Mouse (Mus musculus): ENCODE measurements around the gene Pced1b. TPM values are rescaled to one million over a fixed set of nuclear protein-coding genes. Genes with fewer than 3 reads are reported as not detected.

The Pced1b gene
- polyA plus RNA-seq, 1 experiment from 2014 or later = 2.3 TPM

- Histone ChIP-seq H3K27me3 (replicated peaks; ENCODE audit: low read depth, poor library complexity, severe bottlenecking) (no peaks in the 10 kb centered on the region), H3K27ac (replicated peaks) (no peak overlapping the region), H3K4me3 (no peak overlapping the region), H3K36me3 (replicated peaks) (no peaks in the 10 kb centered on the region), H3K9me3 (no peaks in the 10 kb centered on the region), H3K4me1 (peaks cover 5% of the 10 kb centered on the region; the same call in 1 of the 2 replicates)
- no peak for DNase-seq (ENCODE audit: low spot score)
- WGBS = 87% methylated on average over 7 of the region's 7 CpGs
Observed at GRCm38 (mm10) chr15:97404998-97405397, 158.1 kb downstream of the Pced1b start.

DNA sequence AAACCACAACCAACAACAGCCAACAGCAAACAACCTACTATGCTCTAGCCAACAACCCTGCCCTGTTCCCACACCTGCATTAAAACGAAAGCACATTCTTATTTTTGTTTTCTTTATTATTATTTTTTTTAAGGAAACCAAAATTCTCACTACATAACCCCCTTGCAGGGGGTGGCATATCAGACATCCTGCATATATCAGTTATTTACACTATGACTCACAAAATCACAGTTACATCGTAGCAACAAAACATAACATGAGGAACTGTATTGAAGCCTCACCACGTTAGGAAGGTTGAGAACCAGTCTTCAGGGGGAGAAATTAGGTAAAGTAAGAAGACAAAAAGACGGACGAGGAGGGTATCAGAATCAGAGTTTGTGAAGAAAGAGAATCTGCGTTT, 159.2 kb downstream of the Pced1b start:
- Histone ChIP-seq H3K27me3 (replicated peaks; ENCODE audit: low read depth, poor library complexity, severe bottlenecking) (no peaks in the 10 kb centered on the region), H3K9me3 (no peaks in the 10 kb centered on the region), H3K4me1 (peaks cover 5% of the 10 kb centered on the region; the same call in 1 of the 2 replicates), H3K36me3 (replicated peaks) (no peaks in the 10 kb centered on the region), H3K4me3 (no peak overlapping the region), H3K27ac (replicated peaks) (no peak overlapping the region)
- no peak for DNase-seq (ENCODE audit: low spot score)
- 87% methylated on average over 6 of the region's 6 CpGs for WGBS

GRCm38 (mm10) chr15:97407496-97408454, 160.9 kb downstream of the Pced1b start:
- no peak overlapping the region for H3K27ac ChIP-seq (replicated peaks)
- WGBS = 62% methylated on average over 17 of the region's 17 CpGs
- DNase-seq (ENCODE audit: low spot score) = no peak
- H3K9me3 ChIP-seq = no peaks in the 10 kb centered on the region
- H3K4me1 ChIP-seq = peaks cover 5% of the 10 kb centered on the region; the same call in 1 of the 2 replicates
- no peak overlapping the region for H3K4me3 ChIP-seq
- H3K36me3 ChIP-seq (replicated peaks) = no peaks in the 10 kb centered on the region
- no peaks in the 10 kb centered on the region for H3K27me3 ChIP-seq (replicated peaks; ENCODE audit: low read depth, poor library complexity, severe bottlenecking)

DNA sequence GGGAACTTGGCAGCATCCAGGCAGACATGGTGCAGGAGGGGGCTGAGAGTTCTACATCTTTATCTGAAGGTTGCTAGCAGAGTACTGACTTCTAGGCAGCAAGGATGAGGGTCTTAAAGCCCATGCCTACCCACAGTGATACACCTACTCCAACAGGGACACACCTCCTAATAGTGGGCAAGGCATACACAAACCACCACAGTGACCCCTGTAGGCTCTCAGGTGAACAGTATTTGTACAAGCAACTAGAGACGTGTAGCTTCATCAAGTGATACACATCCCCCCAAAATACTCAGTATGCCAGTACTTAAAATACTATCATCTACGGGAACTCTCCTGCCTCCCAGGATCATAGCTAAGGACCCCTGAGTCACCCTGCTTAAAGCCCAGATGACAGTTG, 164.2 kb downstream of the Pced1b start:
- H3K27ac ChIP-seq (replicated peaks) = no peak overlapping the region
- DNase-seq (ENCODE audit: low spot score) = no peak
- no peaks in the 10 kb centered on the region for H3K9me3 ChIP-seq
- no peak overlapping the region for H3K4me3 ChIP-seq
- 91% methylated on average over 2 of the region's 2 CpGs for WGBS
- H3K27me3 ChIP-seq (replicated peaks; ENCODE audit: low read depth, poor library complexity, severe bottlenecking) = no peaks in the 10 kb centered on the region
- H3K36me3 ChIP-seq (replicated peaks) = no peaks in the 10 kb centered on the region
- peaks cover 5% of the 10 kb centered on the region; the same call in 1 of the 2 replicates for H3K4me1 ChIP-seq

GRCm38 (mm10) chr15:97411671-97412070, 164.8 kb downstream of the Pced1b start:
- DNase-seq (ENCODE audit: low spot score) = no peak
- Histone ChIP-seq H3K4me1 (peaks cover 5% of the 10 kb centered on the region; the same call in 1 of the 2 replicates), H3K9me3 (no peaks in the 10 kb centered on the region), H3K27me3 (replicated peaks; ENCODE audit: low read depth, poor library complexity, severe bottlenecking) (no peaks in the 10 kb centered on the region), H3K36me3 (replicated peaks) (no peaks in the 10 kb centered on the region), H3K4me3 (no peak overlapping the region), H3K27ac (replicated peaks) (no peak overlapping the region)
- WGBS = 89% methylated on average over 6 of the region's 6 CpGs

GRCm38 (mm10) chr15:97412308-97412707, 165.4 kb downstream of the Pced1b start:
- Histone ChIP-seq H3K36me3 (replicated peaks) (no peaks in the 10 kb centered on the region), H3K4me3 (no peak overlapping the region), H3K27ac (replicated peaks) (no peak overlapping the region), H3K9me3 (no peaks in the 10 kb centered on the region), H3K4me1 (peaks cover under 1% of the 10 kb centered on the region; the same call in 1 of the 2 replicates), H3K27me3 (replicated peaks; ENCODE audit: low read depth, poor library complexity, severe bottlenecking) (no peaks in the 10 kb centered on the region)
- DNase-seq (ENCODE audit: low spot score) = no peak
- 88% methylated on average over 8 of the region's 8 CpGs for WGBS

DNA sequence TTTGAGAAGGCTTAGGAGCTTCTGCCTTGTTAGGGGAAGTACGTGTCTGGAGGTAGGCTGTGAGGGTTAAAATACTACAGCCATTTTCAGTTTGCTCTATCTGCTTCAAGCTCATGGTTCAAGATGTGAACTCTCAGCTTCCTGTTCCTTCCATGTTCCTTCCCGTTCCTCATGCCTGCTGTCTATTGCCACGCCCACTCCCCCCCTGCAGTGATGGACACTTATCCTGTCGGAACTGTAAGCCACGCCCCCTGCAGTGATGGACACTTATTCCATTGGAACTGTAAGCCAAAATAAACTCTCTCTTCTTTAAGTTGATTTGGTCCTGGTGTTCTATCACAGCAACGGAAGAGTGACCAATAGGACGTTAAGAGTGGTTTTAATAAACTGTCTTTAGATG, 166.0 kb downstream of the Pced1b start:
- no peak for DNase-seq (ENCODE audit: low spot score)
- WGBS = 83% methylated on average over 7 of the region's 7 CpGs

GRCm38 (mm10) chr15:97414718-97415413, 168.0 kb downstream of the Pced1b start:
- no peak overlapping the region for H3K4me3 ChIP-seq
- no peaks in the 10 kb centered on the region for H3K9me3 ChIP-seq
- 88% methylated on average over 12 of the region's 12 CpGs for WGBS
- no peaks in the 10 kb centered on the region for H3K4me1 ChIP-seq
- no peak overlapping the region for H3K27ac ChIP-seq (replicated peaks)
- H3K27me3 ChIP-seq (replicated peaks; ENCODE audit: low read depth, poor library complexity, severe bottlenecking) = no peaks in the 10 kb centered on the region
- no peak for DNase-seq (ENCODE audit: low spot score)
- H3K36me3 ChIP-seq (replicated peaks) = no peaks in the 10 kb centered on the region

More for the DNA sequence above, 166.0 kb downstream of the Pced1b start:
- Histone ChIP-seq H3K9me3 (no peaks in the 10 kb centered on the region), H3K4me3 (no peak overlapping the region), H3K36me3 (replicated peaks) (no peaks in the 10 kb centered on the region), H3K27ac (replicated peaks) (no peak overlapping the region), H3K27me3 (replicated peaks; ENCODE audit: low read depth, poor library complexity, severe bottlenecking) (no peaks in the 10 kb centered on the region), H3K4me1 (no peaks in the 10 kb centered on the region)

DNA sequence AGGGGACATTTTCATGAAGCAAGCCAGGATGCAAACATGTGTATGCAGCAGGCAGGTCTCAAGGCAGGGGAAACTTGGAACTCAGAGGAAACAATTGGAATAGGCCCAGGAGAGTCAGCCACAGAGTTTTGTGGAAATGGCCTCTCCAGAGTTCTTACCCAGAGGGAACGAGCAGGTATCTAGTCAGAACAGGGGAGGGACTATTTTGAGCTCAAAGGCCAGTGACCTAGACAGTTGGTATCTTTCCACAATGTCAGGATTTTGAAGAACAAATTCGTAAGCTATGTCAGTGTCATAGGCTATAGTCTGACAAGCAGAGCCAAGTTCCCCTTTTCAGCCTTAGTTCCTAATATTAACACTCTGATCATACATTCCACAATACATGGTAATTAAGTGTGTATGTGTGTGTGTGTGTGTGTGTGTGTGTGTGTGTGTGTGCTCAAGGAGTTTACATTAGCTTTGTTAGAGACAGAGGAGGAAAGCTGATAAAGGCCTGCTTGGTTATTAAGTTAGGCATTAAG, 168.6 kb downstream of the Pced1b start:
- Histone ChIP-seq H3K27ac (replicated peaks) (no peak overlapping the region), H3K4me3 (no peak overlapping the region), H3K27me3 (replicated peaks; ENCODE audit: low read depth, poor library complexity, severe bottlenecking) (no peaks in the 10 kb centered on the region), H3K9me3 (no peaks in the 10 kb centered on the region), H3K36me3 (replicated peaks) (no peaks in the 10 kb centered on the region), H3K4me1 (no peaks in the 10 kb centered on the region)
- DNase-seq (ENCODE audit: low spot score) = no peak
- 83% methylated on average over 2 of the region's 2 CpGs for WGBS

DNA sequence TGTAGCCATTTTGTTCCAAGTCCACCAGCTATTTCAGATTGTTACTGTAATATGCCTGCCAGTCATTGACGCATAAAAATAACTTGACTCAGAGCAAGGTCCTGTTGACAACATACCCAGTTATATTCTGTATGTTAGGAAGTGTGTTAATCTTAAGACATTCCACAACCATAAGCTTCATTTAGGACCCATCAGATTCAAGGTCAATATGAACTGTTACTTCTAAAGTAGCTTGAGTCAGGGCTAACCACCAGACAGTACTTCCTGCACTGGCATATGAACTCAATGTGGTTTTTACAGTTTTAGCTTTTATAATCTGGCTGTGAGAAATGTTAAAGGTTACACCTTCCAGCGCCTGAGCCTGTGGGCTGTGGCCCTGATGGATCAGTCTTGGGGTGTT, 173.4 kb downstream of the Pced1b start:
- Histone ChIP-seq H3K9me3 (no peaks in the 10 kb centered on the region), H3K27ac (replicated peaks) (no peak overlapping the region), H3K36me3 (replicated peaks) (no peaks in the 10 kb centered on the region), H3K27me3 (replicated peaks; ENCODE audit: low read depth, poor library complexity, severe bottlenecking) (no peaks in the 10 kb centered on the region), H3K4me3 (no peak overlapping the region), H3K4me1 (no peaks in the 10 kb centered on the region)
- DNase-seq (ENCODE audit: low spot score) = no peak
- 95% methylated on average over 2 of the region's 2 CpGs for WGBS

DNA sequence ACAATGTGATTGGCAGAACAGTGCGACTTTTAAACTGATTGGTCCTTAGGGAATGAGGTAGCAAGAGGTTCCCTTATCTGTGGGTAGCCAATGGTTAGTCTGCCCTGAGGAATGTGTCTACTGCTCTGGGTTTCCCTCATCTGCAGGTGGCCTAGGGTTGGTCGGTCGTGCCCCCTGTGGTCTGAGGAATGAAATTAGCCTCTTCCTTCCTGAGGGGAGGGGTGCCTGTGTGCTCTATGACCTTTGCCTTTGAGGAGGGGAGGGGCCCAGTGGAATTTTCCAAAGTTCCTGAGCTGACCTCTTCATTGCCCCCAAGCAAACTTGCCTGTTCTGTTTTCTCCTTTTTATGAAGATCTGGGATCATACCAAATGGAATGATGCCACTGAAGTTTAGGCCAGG, 174.6 kb downstream of the Pced1b start:
- no peak overlapping the region for H3K27ac ChIP-seq (replicated peaks)
- no peaks in the 10 kb centered on the region for H3K36me3 ChIP-seq (replicated peaks)
- WGBS = 42% methylated on average over 3 of the region's 3 CpGs
- DNase-seq (ENCODE audit: low spot score) = no peak
- H3K4me1 ChIP-seq = no peaks in the 10 kb centered on the region
- H3K4me3 ChIP-seq = no peak overlapping the region
- H3K27me3 ChIP-seq (replicated peaks; ENCODE audit: low read depth, poor library complexity, severe bottlenecking) = no peaks in the 10 kb centered on the region
- H3K9me3 ChIP-seq = no peaks in the 10 kb centered on the region

DNA sequence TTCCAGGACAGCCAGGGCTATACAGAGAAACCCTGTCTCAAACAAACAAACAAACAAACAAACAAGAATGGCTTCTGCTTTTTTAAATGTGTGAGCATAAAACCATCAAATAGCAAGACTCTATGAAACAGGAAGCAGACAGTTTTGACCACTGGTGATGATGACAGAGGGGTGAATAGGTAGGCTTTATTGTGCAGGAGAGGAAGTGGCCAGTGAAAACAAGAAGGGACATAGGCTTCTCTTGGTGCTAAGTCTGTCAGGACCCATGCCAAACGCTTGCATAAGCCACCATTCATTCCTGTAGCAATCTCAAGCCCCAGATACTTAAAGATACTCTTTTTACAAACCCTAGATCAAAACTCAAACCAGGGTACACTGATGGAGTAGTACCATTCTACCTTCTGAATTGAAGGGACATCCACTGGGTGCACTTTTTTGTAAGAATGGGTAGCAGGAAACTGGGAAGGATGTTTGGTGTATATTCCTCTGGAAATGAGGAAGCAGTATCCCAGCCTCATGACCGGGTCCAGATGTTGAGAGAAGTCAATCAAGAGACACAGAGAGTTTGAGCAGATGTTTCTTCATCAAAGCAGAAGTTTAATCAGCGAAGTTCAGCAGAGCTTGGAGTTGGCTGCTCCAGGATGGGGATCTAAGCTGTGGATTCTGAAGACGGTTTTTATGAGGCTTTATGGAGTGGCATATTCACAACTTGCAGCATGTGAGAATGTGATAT, 175.5 kb downstream of the Pced1b start:
- Histone ChIP-seq H3K4me3 (no peak overlapping the region), H3K9me3 (no peaks in the 10 kb centered on the region), H3K36me3 (replicated peaks) (no peaks in the 10 kb centered on the region), H3K4me1 (no peaks in the 10 kb centered on the region), H3K27me3 (replicated peaks; ENCODE audit: low read depth, poor library complexity, severe bottlenecking) (no peaks in the 10 kb centered on the region), H3K27ac (replicated peaks) (no peak overlapping the region)
- DNase-seq (ENCODE audit: low spot score) = no peak
- WGBS = 82% methylated on average over 4 of the region's 4 CpGs
